Comparison of ENCODE assay signal across 8 mouse cellular contexts in the genomic region with DNA sequence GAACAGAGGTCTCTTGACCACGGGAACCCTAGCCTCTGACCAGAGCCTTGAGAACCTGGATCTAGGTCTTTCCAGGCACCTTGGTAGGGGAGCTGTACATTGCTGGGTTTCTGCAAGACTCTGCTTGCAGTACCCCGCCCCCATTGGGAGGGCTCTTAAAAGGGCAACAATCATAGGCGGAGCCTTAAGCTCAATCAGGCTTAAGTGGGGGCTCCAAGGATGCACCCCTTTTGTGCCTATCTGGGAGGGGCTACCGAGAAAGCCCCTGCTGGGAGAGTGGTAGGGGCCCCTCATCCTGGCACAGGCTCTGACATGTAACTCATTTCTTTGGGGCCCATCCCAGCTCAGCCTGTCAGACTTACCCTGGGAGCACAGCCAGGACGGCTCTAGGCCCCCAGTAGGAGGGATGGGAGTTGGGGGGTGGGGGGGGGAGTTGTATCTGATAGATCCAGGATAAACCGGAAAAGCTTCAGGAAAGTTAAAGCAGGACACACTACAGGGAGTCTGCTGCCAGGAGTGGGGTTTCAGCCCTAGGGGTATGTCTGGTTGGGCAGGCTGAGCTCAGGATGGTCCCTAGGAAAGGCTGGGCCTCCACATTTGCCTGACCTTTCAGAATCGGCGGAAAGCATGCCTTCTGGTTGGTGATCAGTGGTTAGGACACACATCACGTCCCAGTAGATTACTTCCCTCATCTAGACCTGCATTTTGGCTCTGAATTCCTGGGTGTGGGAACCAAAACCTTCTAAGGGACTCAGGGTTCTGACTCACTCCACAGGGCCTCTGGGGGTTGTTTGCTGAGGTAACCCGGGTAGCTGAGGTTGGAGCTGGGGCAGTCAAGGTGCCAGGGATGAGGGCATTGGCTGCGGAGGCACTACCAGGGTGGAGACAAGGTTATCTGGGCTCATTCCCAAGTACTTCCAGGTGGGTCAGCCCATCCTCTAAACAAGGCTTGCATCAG. TPM values are rescaled to one million over a fixed set of nuclear protein-coding genes. Genes with fewer than 3 reads are reported as not detected.
DNase-seq lines count a peak whose midpoint lies in the region; ATAC-seq and TF ChIP-seq lines count a peak whose summit lies in the region.

No protein-coding gene starts in this region.

- peak overlapping the region; percentile 51 for H3K4me2 ChIP-seq in forebrain, embryonic 12.5 days
- H3K4me2 ChIP-seq in hindbrain, embryonic 16.5 days (ENCODE audit: low read length), result peak overlapping the region; percentile 50
- peak overlapping the region; percentile 34; the same call in 1 of the 2 replicates for H3K4me2 ChIP-seq in limb, embryonic 14.5 days (replicated peaks; ENCODE audit: low read depth, low read length, severe bottlenecking)
- H3K4me2 ChIP-seq in midbrain, embryonic 16.5 days (ENCODE audit: low read length), result peak overlapping the region; percentile 55

- H3K9me3 ChIP-seq in forebrain, embryonic 12.5 days, result no peaks in the 10 kb centered on the region
- no peaks in the 10 kb centered on the region for H3K9me3 ChIP-seq in hindbrain, embryonic 16.5 days (ENCODE audit: control insufficient read depth, low read length)
- no peaks in the 10 kb centered on the region for H3K9me3 ChIP-seq in limb, embryonic 14.5 days (ENCODE audit: control insufficient read depth, low read length)
- H3K9me3 ChIP-seq in midbrain, embryonic 16.5 days (replicated peaks; ENCODE audit: control insufficient read depth, low read length, poor library complexity, severe bottlenecking), result no peaks in the 10 kb centered on the region

- H3K4me1 ChIP-seq in forebrain, embryonic 12.5 days, result peaks cover 46% of the 10 kb centered on the region
- peaks cover 23% of the 10 kb centered on the region for H3K4me1 ChIP-seq in hindbrain, embryonic 16.5 days (ENCODE audit: control insufficient read depth, insufficient read depth, low read depth, low read length)
- peaks cover 11% of the 10 kb centered on the region for H3K4me1 ChIP-seq in limb, embryonic 14.5 days (ENCODE audit: control insufficient read depth, insufficient read depth, low read length)
- peaks cover 18% of the 10 kb centered on the region for H3K4me1 ChIP-seq in midbrain, embryonic 16.5 days (ENCODE audit: control insufficient read depth, insufficient read depth, low read length)

- peaks cover 43% of the 10 kb centered on the region for H3K36me3 ChIP-seq in forebrain, embryonic 12.5 days (replicated peaks)
- H3K36me3 ChIP-seq in hindbrain, embryonic 16.5 days (ENCODE audit: control insufficient read depth, insufficient read depth, low read length), result peaks cover 36% of the 10 kb centered on the region
- peaks cover 37% of the 10 kb centered on the region for H3K36me3 ChIP-seq in limb, embryonic 14.5 days (ENCODE audit: control insufficient read depth, insufficient read depth, low read length)
- peaks cover 29% of the 10 kb centered on the region for H3K36me3 ChIP-seq in midbrain, embryonic 16.5 days (ENCODE audit: control insufficient read depth, insufficient read depth, low read length)

- H3K27ac ChIP-seq in forebrain, embryonic 12.5 days, result peak overlapping the region; percentile 71
- peak overlapping the region; percentile 32 for H3K27ac ChIP-seq in hindbrain, embryonic 16.5 days (ENCODE audit: low read depth, low read length)
- 0 out of 2 replicates have a peak overlapping the region, but pooled peaks have one; percentile 55 for H3K27ac ChIP-seq in limb, embryonic 14.5 days (replicated peaks; ENCODE audit: low read depth, low read length)
- peak overlapping the region; percentile 73 for H3K27ac ChIP-seq in midbrain, embryonic 16.5 days (ENCODE audit: low read length)

- H3K9ac ChIP-seq in forebrain, embryonic 12.5 days, result peak overlapping the region; percentile 33; the same call in 1 of the 2 replicates
- peak overlapping the region; percentile 19 for H3K9ac ChIP-seq in hindbrain, embryonic 16.5 days (ENCODE audit: low read depth, low read length)
- no peak overlapping the region for H3K9ac ChIP-seq in limb, embryonic 14.5 days (ENCODE audit: low read depth, low read length, severe bottlenecking)
- H3K9ac ChIP-seq in midbrain, embryonic 16.5 days (ENCODE audit: low read depth, low read length), result peak overlapping the region; percentile 57

- ATAC-seq in forebrain, embryonic 12.5 days (ENCODE audit: low FRiP score), result peak; percentile 73
- ATAC-seq in hindbrain, embryonic 16.5 days, result peak; percentile 87
- peak; percentile 77 for ATAC-seq in limb, embryonic 14.5 days (ENCODE audit: low FRiP score, low read depth)
- ATAC-seq in midbrain, embryonic 16.5 days, result peak; percentile 86

- peak; percentile 60 to 61 for DNase-seq in frontal cortex, postnatal 36 days (ENCODE audit: low spot score in 2 of 2)
- DNase-seq in frontal cortex, postnatal 14 days (ENCODE audit: low spot score in 2 of 2), result no peak
- peak; percentile 62 to 69 for DNase-seq in adrenal gland, postnatal 36 days
- peak; percentile 69 for DNase-seq in limb, embryonic 14.5 days (ENCODE audit: low spot score)
- peak; percentile 71 for DNase-seq in thymus, postnatal 4 days

- WGBS in forebrain, embryonic 12.5 days, result 19% methylated on average over 11 of the region's 11 CpGs
- 17% methylated on average over 11 of the region's 11 CpGs for WGBS in hindbrain, embryonic 16.5 days
- 23% methylated on average over 11 of the region's 11 CpGs for WGBS in limb, embryonic 14.5 days
- WGBS in midbrain, embryonic 16.5 days, result 15% methylated on average over 11 of the region's 11 CpGs

- H3K4me3 ChIP-seq in forebrain, embryonic 12.5 days (replicated peaks), result peak overlapping the region; percentile 14
- H3K4me3 ChIP-seq in hindbrain, embryonic 16.5 days (ENCODE audit: low read length), result peak overlapping the region; percentile 25; the same call in 1 of the 2 replicates
- H3K4me3 ChIP-seq in limb, embryonic 14.5 days (replicated peaks; ENCODE audit: low read length), result no peak overlapping the region
- H3K4me3 ChIP-seq in midbrain, embryonic 16.5 days (ENCODE audit: low read depth, low read length), result peak overlapping the region; percentile 24

- no peak for TF ChIP-seq POLR2A in limb, embryonic 14.5 days (IDR thresholded peaks at IDR 0.05; ENCODE audit: borderline replicate concordance, extremely low read depth, insufficient read depth, insufficient read length)

- H3K27me3 ChIP-seq in forebrain, embryonic 12.5 days, result no peaks in the 10 kb centered on the region
- H3K27me3 ChIP-seq in hindbrain, embryonic 16.5 days (replicated peaks; ENCODE audit: control insufficient read depth, insufficient read depth, low read length), result no peaks in the 10 kb centered on the region
- no peaks in the 10 kb centered on the region for H3K27me3 ChIP-seq in limb, embryonic 14.5 days (ENCODE audit: control insufficient read depth, insufficient read depth, low read length)
- no peaks in the 10 kb centered on the region for H3K27me3 ChIP-seq in midbrain, embryonic 16.5 days (ENCODE audit: control insufficient read depth, insufficient read depth, low read depth, low read length)

RNA-seq across cellular contexts. Expression of gene Celsr2, which starts 8.8 kb away (rescaled TPM):
- total RNA-seq in adrenal gland, postnatal 36 days (2021), result 1 to 10 TPM; 5.6 to 8.1 TPM
- polyA plus RNA-seq in forebrain, embryonic 12.5 days (2016; fragmentation: Nextera tagmentation; extraction: Ambion mirVana), result 60.4 and 61.3 TPM in 2 replicates
- polyA plus RNA-seq in hindbrain, embryonic 16.5 days (2015; fragmentation: Nextera tagmentation; extraction: Ambion mirVana), result 34.5 and 34.7 TPM in 2 replicates
- 18.9 and 23.3 TPM in 2 replicates for polyA plus RNA-seq in limb, embryonic 14.5 days (2012; rRNA removed)
- 10.5 and 15.5 TPM in 2 replicates for polyA plus RNA-seq in limb, embryonic 14.5 days (2014; fragmentation: Nextera tagmentation; extraction: Ambion mirVana)
- polyA plus RNA-seq in midbrain, embryonic 16.5 days (2015; fragmentation: Nextera tagmentation; extraction: Ambion mirVana), result 27.9 and 33.2 TPM in 2 replicates

RNA-seq across cellular contexts. Expression of gene Sars, which starts 20.9 kb away (rescaled TPM):
- total RNA-seq in adrenal gland, postnatal 36 days (2021), result 100 to 1,000 TPM; 185 to 210 TPM
- polyA plus RNA-seq in forebrain, embryonic 12.5 days (2016; fragmentation: Nextera tagmentation; extraction: Ambion mirVana), result 186 and 205 TPM in 2 replicates
- 216 and 224 TPM in 2 replicates for polyA plus RNA-seq in hindbrain, embryonic 16.5 days (2015; fragmentation: Nextera tagmentation; extraction: Ambion mirVana)
- 52.4 and 80.2 TPM in 2 replicates for polyA plus RNA-seq in limb, embryonic 14.5 days (2012; rRNA removed)
- polyA plus RNA-seq in limb, embryonic 14.5 days (2014; fragmentation: Nextera tagmentation; extraction: Ambion mirVana), result 108 and 118 TPM in 2 replicates
- polyA plus RNA-seq in midbrain, embryonic 16.5 days (2015; fragmentation: Nextera tagmentation; extraction: Ambion mirVana), result 217 and 220 TPM in 2 replicates

RNA-seq across cellular contexts. Expression of gene Psrc1, which starts 40.5 kb away (rescaled TPM):
- 1 to 10 TPM; 1.0 to 1.6 TPM for total RNA-seq in adrenal gland, postnatal 36 days (2021)
- polyA plus RNA-seq in forebrain, embryonic 12.5 days (2016; fragmentation: Nextera tagmentation; extraction: Ambion mirVana), result 82.6 and 83.1 TPM in 2 replicates
- 10.8 and 11.1 TPM in 2 replicates for polyA plus RNA-seq in hindbrain, embryonic 16.5 days (2015; fragmentation: Nextera tagmentation; extraction: Ambion mirVana)
- 86.7 and 91.5 TPM in 2 replicates for polyA plus RNA-seq in limb, embryonic 14.5 days (2012; rRNA removed)
- 38.0 and 39.1 TPM in 2 replicates for polyA plus RNA-seq in limb, embryonic 14.5 days (2014; fragmentation: Nextera tagmentation; extraction: Ambion mirVana)
- polyA plus RNA-seq in midbrain, embryonic 16.5 days (2015; fragmentation: Nextera tagmentation; extraction: Ambion mirVana), result 3.9 and 5.2 TPM in 2 replicates

RNA-seq across cellular contexts. Expression of gene Mybphl, which starts 59.4 kb away (rescaled TPM):
- not detected for total RNA-seq in adrenal gland, postnatal 36 days (2021)
- polyA plus RNA-seq in forebrain, embryonic 12.5 days (2016; fragmentation: Nextera tagmentation; extraction: Ambion mirVana), result 0.15 and 0.31 TPM in 2 replicates
- polyA plus RNA-seq in hindbrain, embryonic 16.5 days (2015; fragmentation: Nextera tagmentation; extraction: Ambion mirVana), result 0.11 TPM in 1 of 2 replicates, not detected in the other
- polyA plus RNA-seq in limb, embryonic 14.5 days (2012; rRNA removed), result not detected in 2 replicates
- polyA plus RNA-seq in limb, embryonic 14.5 days (2014; fragmentation: Nextera tagmentation; extraction: Ambion mirVana), result not detected in 2 replicates
- not detected in 2 replicates for polyA plus RNA-seq in midbrain, embryonic 16.5 days (2015; fragmentation: Nextera tagmentation; extraction: Ambion mirVana)

Comparison
In these comparisons a context has a peak if more than half of its experiments do, and no peak if none do; other contexts are left out.
1. DNase-seq: peak in frontal cortex, postnatal 36 days (2 of 2), adrenal gland, postnatal 36 days (2 of 2), limb, embryonic 14.5 days (single experiment) and thymus, postnatal 4 days (single experiment); none in frontal cortex, postnatal 14 days (0 of 2).
2. Peak in every context shown above with its lines, with median percentiles within 50 percentile points of each other: ATAC-seq, H3K27ac ChIP-seq and H3K4me2 ChIP-seq.